Mouse (Mus musculus) spleen, adult 2 months (tissue): Measurements from ENCODE around the gene Bola1. TPM values are rescaled to one million over a fixed set of nuclear protein-coding genes. Genes with fewer than 3 reads are reported as not detected.

ENCODE experiments used
- DNase-seq, 2 experiments: peaks; one replicate each; pipeline versions ENCODE4 v3.0.0 to v3.0.0-alpha.2; 2012 to 2021; ENCODE audit warnings: low spot score in 2 of 2, low read depth in 1 of 2
- H3K27ac ChIP-seq: fragments of 200-500 bp; 2 replicates; pipeline ENCODE4 v1.5.1; 2012; ENCODE audit warnings: low read length, inconsistent platforms; ENCODE audit not compliant: insufficient read depth
- H3K27me3 ChIP-seq: fragments of 200-500 bp; 2 replicates; pipeline ENCODE4 v1.6.1; 2012; ENCODE audit warnings: mild to moderate bottlenecking, moderate library complexity, low read length, inconsistent platforms; ENCODE audit not compliant: control insufficient read depth, insufficient read depth
- H3K36me3 ChIP-seq: fragments of 200-500 bp; 2 replicates; pipeline ENCODE4 v1.6.1; 2012; ENCODE audit warnings: mild to moderate bottlenecking, low read length, inconsistent platforms; ENCODE audit not compliant: control insufficient read depth, insufficient read depth
- H3K4me1 ChIP-seq: fragments of 200-500 bp; 2 replicates; pipeline ENCODE4 v1.6.1; 2011; ENCODE audit warnings: inconsistent platforms; ENCODE audit not compliant: control insufficient read depth, insufficient read depth, insufficient read length
- H3K4me3 ChIP-seq: fragments of 200-500 bp; 2 replicates; pipeline ENCODE4 v1.5.1; 2011; ENCODE audit warnings: mild to moderate bottlenecking, inconsistent platforms; ENCODE audit not compliant: insufficient read depth, insufficient read length; ENCODE audit errors: extremely low read depth
- CTCF ChIP-seq: fragments of 200-500 bp; IDR thresholded peaks from 2 replicates; pipeline ENCODE4 v1.5.1; 2011; ENCODE audit warnings: mild to moderate bottlenecking, inconsistent platforms; ENCODE audit not compliant: insufficient read depth, insufficient read length, insufficient replicate concordance; ENCODE audit errors: extremely low read depth
- POLR2A ChIP-seq: fragments of 200-500 bp; IDR thresholded peaks from 2 replicates; pipeline ENCODE4 v1.6.1; 2011; ENCODE audit warnings: low read depth, low read length, inconsistent platforms
- whole genome bisulfite sequencing: fragments of 180-500 bp; shearing (Covaris S2); methylation state at CpG from one replicate; pipeline ENCODE4 v1.1.7; 2018; 5-methylcytosine and 5-hydroxymethylcytosine counted together
- polyA plus RNA-seq: library from polyadenylated mRNA; depleted of rRNA; stranded (reverse); fragments of >200 nt; gene quantifications from 2 replicates; pipeline ENCODE4 v1.2.3, GENCODE M21; 2012

Bola1 gene
- polyA plus RNA-seq, 1 experiment, result 24.6 TPM

DNA sequence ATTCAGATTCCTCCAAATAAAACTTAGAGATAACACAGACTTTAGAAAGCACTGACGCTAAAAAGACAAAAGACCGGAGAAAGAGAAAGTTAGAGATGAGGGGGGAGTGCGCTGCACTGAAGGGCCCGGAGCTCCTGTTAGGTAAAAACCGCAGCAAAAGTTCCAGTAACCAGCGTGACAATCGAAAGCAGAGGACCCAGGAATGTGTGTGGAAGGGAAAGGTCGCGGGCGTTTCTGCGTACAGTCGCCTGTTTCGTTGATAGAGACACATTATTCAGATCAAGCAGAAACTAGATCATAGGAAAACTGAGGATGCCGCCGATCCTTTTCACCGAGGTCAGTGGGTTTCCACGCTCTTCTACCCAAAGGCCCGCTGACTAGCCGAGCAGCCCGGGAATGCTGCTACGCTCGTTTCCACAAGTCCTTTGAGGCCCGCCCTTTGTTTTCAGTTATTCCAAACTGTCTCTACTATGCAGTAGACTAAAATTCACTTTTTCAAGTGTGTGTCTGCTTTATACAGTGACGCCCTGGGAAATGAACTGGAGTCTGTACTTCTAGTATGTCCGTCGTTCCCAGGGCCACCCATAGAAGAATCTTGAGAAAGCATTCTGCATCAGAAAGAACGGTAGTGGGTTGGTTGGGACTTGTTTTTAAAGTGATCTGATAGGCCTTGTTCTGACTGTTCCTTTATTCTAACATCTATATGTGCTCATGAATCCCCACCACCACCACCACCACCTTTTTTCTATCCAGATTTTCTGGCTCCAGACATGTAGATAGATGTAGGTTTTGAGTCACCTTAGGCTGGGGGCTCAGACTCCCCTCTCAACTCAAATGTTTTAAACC is 44.3 kb upstream of the Bola1 start:
- TF ChIP-seq POLR2A, result no peak
- no peak for TF ChIP-seq CTCF
- Histone ChIP-seq H3K27me3 (no peaks in the 10 kb centered on the region), H3K36me3 (no peaks in the 10 kb centered on the region), H3K4me3 (peak overlapping the region; percentile 76), H3K27ac (peak overlapping the region; percentile 100), H3K4me1 (peaks cover 7% of the 10 kb centered on the region; the same call in 1 of the 2 replicates)
- DNase-seq, result peak in 1 of 2 experiments; percentile 44
- 1% methylated on average over 27 of the region's 27 CpGs for WGBS

DNA sequence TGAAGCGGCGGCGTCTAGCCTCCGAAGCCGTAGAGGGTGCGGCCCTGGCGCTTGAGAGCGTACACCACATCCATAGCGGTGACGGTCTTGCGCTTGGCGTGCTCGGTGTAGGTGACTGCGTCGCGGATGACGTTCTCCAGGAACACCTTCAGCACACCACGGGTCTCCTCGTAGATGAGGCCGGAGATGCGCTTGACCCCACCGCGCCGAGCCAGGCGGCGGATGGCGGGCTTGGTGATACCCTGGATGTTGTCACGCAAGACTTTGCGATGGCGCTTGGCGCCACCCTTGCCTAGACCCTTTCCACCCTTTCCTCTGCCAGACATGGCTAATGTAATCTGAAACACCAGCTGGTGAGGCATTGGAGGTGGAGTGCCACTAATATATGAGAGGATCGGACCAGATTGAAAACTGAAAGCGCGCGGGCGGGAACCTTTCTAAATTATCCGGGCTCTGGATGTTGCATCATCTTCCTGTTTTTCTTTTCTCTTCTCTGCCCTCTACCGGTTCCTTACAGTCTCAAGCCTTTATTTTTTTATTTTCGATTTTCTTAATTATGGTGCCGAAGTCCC is 43.6 kb upstream of the Bola1 start, which contains the start of gene Hist2h4:
Gene Hist2h4 (minus strand): TSS at position 333 of the 572 bp plus-strand sequence.
- TF ChIP-seq POLR2A (peak; percentile 100), CTCF (no peak)
- peak within 1 kb of the TSS; percentile 100 for H3K27ac ChIP-seq
- no peaks in the 10 kb centered on the region for H3K36me3 ChIP-seq
- peak within 1 kb of the TSS; percentile 76 for H3K4me3 ChIP-seq
- DNase-seq, result peak; percentile 89 to 92
- peaks cover 6% of the 10 kb centered on the region; the same call in 1 of the 2 replicates for H3K4me1 ChIP-seq
- 1% methylated on average over 40 of the region's 40 CpGs for WGBS
- H3K27me3 ChIP-seq, result no peaks in the 10 kb centered on the region

DNA sequence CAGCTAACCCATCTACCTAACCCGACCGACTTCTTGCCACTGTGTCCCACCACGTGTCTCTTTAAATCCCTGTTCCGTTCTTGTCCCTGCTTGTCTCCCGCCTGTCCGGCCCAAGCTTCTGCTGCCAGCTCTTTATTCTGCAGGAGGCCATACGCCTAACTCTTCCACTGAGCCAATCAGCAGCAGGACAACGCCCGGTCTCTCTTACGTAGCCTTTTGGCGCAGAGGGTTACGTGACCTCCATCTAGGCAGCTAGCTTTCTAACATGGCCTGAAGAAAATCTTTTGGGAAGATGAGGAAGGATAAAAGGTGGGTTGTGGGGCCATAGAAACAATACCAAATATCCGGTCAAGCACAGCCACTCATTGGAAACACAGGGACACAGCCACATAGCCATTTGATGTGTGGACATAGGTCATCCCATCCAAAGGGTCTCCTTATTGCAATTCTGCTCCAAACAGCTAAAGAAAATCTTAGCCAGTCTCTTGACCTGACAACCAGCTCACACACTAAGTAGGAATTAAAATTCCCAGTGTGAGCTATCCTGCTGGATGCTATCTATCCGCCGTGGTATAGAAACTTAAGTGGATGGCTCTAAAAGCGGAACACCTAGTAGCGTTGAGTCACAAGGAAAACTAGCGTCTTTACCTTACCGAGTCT is 42.8 kb upstream of the Bola1 start:
- peak overlapping the region; percentile 96 for H3K27ac ChIP-seq
- H3K4me3 ChIP-seq, result peak overlapping the region; percentile 76
- peaks cover 4% of the 10 kb centered on the region; the same call in 1 of the 2 replicates for H3K4me1 ChIP-seq
- H3K36me3 ChIP-seq, result no peaks in the 10 kb centered on the region
- H3K27me3 ChIP-seq, result no peaks in the 10 kb centered on the region
- DNase-seq, result peak; percentile 68 to 71
- WGBS, result under 1% methylated on average over 19 of the region's 19 CpGs
- TF ChIP-seq POLR2A (peak; percentile 11; the same call in 1 of the 2 replicates), CTCF (no peak)

DNA sequence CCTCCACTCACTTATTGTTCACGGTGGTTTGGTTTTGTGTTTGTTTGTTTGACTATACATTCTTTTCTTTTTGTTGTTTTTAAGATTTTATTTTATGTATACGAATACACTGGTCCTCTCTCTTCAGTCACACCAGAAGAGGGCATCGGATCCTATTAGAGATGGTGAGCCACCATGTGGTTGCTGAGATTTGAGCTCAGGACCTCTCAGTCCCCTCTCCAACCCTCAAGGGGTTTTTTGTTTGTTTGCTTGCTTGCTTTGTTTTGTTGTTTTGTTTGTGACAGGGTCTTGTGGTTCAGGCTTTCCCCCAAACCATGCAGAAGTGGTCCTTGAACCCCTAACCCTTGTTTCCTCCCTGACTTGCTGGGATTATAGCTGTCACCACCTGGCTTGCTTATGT is 42.1 kb upstream of the Bola1 start:
- Histone ChIP-seq H3K36me3 (no peaks in the 10 kb centered on the region), H3K27ac (peak overlapping the region; percentile 96), H3K4me1 (peaks cover 4% of the 10 kb centered on the region; the same call in 1 of the 2 replicates), H3K4me3 (0 out of 2 replicates have a peak overlapping the region, but pooled peaks have one; percentile 76), H3K27me3 (no peaks in the 10 kb centered on the region)
- 56% methylated on average over 3 of the region's 3 CpGs for WGBS
- TF ChIP-seq POLR2A (no peak), CTCF (no peak)
- DNase-seq, result no peak

DNA sequence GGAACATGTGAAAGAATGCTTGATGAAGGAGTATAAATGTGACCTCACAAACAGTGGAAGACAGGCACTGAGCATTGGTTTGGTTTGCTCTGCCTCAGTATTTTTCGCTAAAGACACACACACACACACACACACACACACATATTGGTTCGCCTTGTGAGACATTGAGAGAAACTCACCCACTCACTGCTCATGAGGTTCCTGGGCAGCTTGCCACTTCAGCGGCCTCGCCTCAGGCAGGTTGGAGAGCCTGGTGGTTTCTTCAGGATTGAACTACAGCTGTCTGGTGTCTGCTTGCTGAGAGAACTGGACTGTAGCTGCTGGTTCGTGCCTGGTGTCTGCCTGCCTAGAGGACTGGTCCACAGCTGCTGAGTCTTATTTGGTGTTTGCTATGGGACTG is 40.7 kb upstream of the Bola1 start:
- Histone ChIP-seq H3K4me1 (peaks cover 4% of the 10 kb centered on the region; the same call in 1 of the 2 replicates), H3K36me3 (no peaks in the 10 kb centered on the region), H3K27me3 (no peaks in the 10 kb centered on the region), H3K27ac (no peak overlapping the region), H3K4me3 (no peak overlapping the region)
- 91% methylated on average over 5 of the region's 5 CpGs for WGBS
- TF ChIP-seq POLR2A, result no peak
- TF ChIP-seq CTCF, result no peak
- DNase-seq, result no peak

DNA sequence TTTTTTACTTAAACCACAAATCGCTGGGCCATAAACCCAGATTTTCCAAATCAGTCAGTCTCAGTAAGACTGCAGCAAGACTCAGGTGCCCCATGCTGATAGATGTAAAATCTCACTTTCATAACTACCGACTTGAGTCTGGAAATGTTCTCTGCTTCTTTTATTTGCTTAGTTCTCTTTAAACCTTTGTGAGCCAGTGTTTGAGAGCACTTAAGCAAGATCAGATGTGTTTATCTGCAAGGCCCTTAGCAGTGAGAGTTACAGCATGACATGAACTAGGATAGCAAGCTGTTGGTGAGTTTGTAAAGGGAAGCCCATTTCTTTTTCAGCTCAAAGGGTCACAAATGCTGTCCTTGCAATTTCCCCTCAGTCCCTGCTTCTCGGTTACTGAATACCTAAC is 37.7 kb upstream of the Bola1 start:
- Histone ChIP-seq H3K4me3 (no peak overlapping the region), H3K36me3 (no peaks in the 10 kb centered on the region), H3K4me1 (no peaks in the 10 kb centered on the region; the same call in 1 of the 2 replicates), H3K27ac (no peak overlapping the region), H3K27me3 (no peaks in the 10 kb centered on the region)
- 65% methylated on average over 3 of the region's 3 CpGs for WGBS
- DNase-seq, result no peak
- TF ChIP-seq POLR2A (no peak), CTCF (no peak)
